Mouse (Mus musculus) heart, embryonic 14.5 days (tissue): ENCODE results near the gene Nfib. TPM values are rescaled to one million over a fixed set of nuclear protein-coding genes. Genes with fewer than 3 reads are reported as not detected.

Source experiments
- ATAC-seq: fragments of 200-750 bp; cut with Nextera tagmentation; 2 replicates; pipeline ENCODE4 v1.8.0; 2017; ENCODE audit warnings: low read depth, moderate TSS enrichment; ENCODE audit not compliant: insufficient number of reproducible peaks, insufficient read depth, low FRiP score
- H3K27ac ChIP-seq, 2 experiments: fragments of 200-500 bp in 1 of 2; fragments of 300-500 bp in 1 of 2; sonication (generic) in 1 of 2; replicated peaks in 1 of 2; 2 replicates each; pipeline ENCODE4 v1.5.1; 2012 to 2014; ENCODE audit warnings: low read depth in 2 of 2, low read length in 2 of 2, control low read depth in 1 of 2, mild to moderate bottlenecking in 1 of 2, mixed read lengths in 1 of 2; ENCODE audit not compliant: control insufficient read depth in 1 of 2, insufficient read depth in 1 of 2
- H3K27me3 ChIP-seq: fragments of 300-500 bp; sonication (generic); 2 replicates; pipeline ENCODE4 v1.6.1; 2014; ENCODE audit warnings: mild to moderate bottlenecking, low read length, control low read depth; ENCODE audit not compliant: control insufficient read depth, insufficient read depth
- H3K36me3 ChIP-seq: fragments of 300-500 bp; sonication (generic); 2 replicates; pipeline ENCODE4 v1.6.1; 2014; ENCODE audit warnings: mild to moderate bottlenecking, control low read depth, low read length, mixed read lengths; ENCODE audit not compliant: control insufficient read depth, insufficient read depth
- H3K4me1 ChIP-seq, 2 experiments: fragments of 200-500 bp in 1 of 2; fragments of 300-500 bp in 1 of 2; sonication (generic) in 1 of 2; 2 replicates each; pipeline ENCODE4 v1.6.1; 2012 to 2014; ENCODE audit warnings: low read length in 2 of 2, control low read depth in 1 of 2, mixed read lengths in 1 of 2; ENCODE audit not compliant: control insufficient read depth in 2 of 2, insufficient read depth in 2 of 2
- H3K4me2 ChIP-seq: fragments of 300-500 bp; sonication (generic); 2 replicates; pipeline ENCODE4 v1.6.1; 2014; ENCODE audit warnings: mild to moderate bottlenecking, low read length
- H3K4me3 ChIP-seq, 2 experiments: fragments of 200-500 bp in 1 of 2; fragments of 300-500 bp in 1 of 2; sonication (generic) in 1 of 2; 2 replicates each; pipeline ENCODE4 v1.5.1; 2012 to 2014; ENCODE audit warnings: low read length in 2 of 2, mild to moderate bottlenecking in 2 of 2, control low read depth in 1 of 2, low read depth in 1 of 2, moderate library complexity in 1 of 2; ENCODE audit not compliant: control insufficient read depth in 1 of 2, insufficient read depth in 1 of 2
- H3K9ac ChIP-seq: fragments of 300-500 bp; sonication (generic); 2 replicates; pipeline ENCODE4 v1.6.1; 2014; ENCODE audit warnings: mild to moderate bottlenecking, low read length
- H3K9me3 ChIP-seq: fragments of 300-500 bp; sonication (generic); 2 replicates; pipeline ENCODE4 v1.6.1; 2016; ENCODE audit warnings: low read length, control low read depth; ENCODE audit not compliant: control insufficient read depth
- WGBS: fragments of 180-500 bp; shearing (Covaris S2); extraction: QIAGEN DNeasy Blood & Tissue Kit; methylation state at CpG from one replicate; pipeline ENCODE4 v1.1.7; 2014; 5-methylcytosine and 5-hydroxymethylcytosine counted together
- polyA plus RNA-seq: library from polyadenylated mRNA; unstranded; fragments of >200 nt; fragmentation: Nextera tagmentation; extraction: Ambion mirVana; gene quantifications from 2 replicates; pipeline ENCODE4 v1.2.1, GENCODE M21; 2014

Nfib gene
- polyA plus RNA-seq, 1 experiment from 2014 or later = 79.8 TPM

GRCm38 (mm10) chr4:82605034-82605784, 100.3 kb downstream of the Nfib start:
- WGBS = 83% methylated on average over 14 of the region's 14 CpGs
- Histone ChIP-seq H3K36me3 (no peaks in the 10 kb centered on the region), H3K4me3 (no peak overlapping the region), H3K9ac (no peak overlapping the region), H3K9me3 (peaks cover 7% of the 10 kb centered on the region; the same call in 1 of the 2 replicates), H3K27ac (no peak overlapping the region), H3K4me2 (no peak overlapping the region), H3K4me1 (peaks cover 4 to 6% of the 10 kb centered on the region in 2 experiments; a peak in 2 of 4 replicates), H3K27me3 (no peaks in the 10 kb centered on the region)
- ATAC-seq = no peak

- no peak for ATAC-seq
- no peak overlapping the region for H3K4me2 ChIP-seq
- H3K36me3 ChIP-seq = no peaks in the 10 kb centered on the region
- H3K4me1 ChIP-seq = peaks cover 1 to 4% of the 10 kb centered on the region in 2 experiments; a peak in 2 of 4 replicates
- no peak overlapping the region for H3K27ac ChIP-seq
- H3K9ac ChIP-seq = no peak overlapping the region
- H3K9me3 ChIP-seq = peaks cover 7% of the 10 kb centered on the region; the same call in 1 of the 2 replicates
- 54% methylated on average over 4 of the region's 4 CpGs for WGBS
- H3K4me3 ChIP-seq = no peak overlapping the region
- no peaks in the 10 kb centered on the region for H3K27me3 ChIP-seq
Observed at GRCm38 (mm10) chr4:82604501-82604900, 101.0 kb downstream of the Nfib start.

GRCm38 (mm10) chr4:82600636-82601035, 104.9 kb downstream of the Nfib start:
- Histone ChIP-seq H3K4me3 (no peak overlapping the region), H3K4me2 (no peak overlapping the region), H3K36me3 (no peaks in the 10 kb centered on the region), H3K27ac (no peak overlapping the region), H3K9me3 (peaks cover 7% of the 10 kb centered on the region; the same call in 1 of the 2 replicates), H3K4me1 (peaks cover 11 to 18% of the 10 kb centered on the region in 2 experiments), H3K9ac (no peak overlapping the region), H3K27me3 (no peaks in the 10 kb centered on the region)
- WGBS = 90% methylated on average over 1 of the region's 1 CpGs
- no peak for ATAC-seq

GRCm38 (mm10) chr4:82598436-82598835, 107.1 kb downstream of the Nfib start:
- no peak overlapping the region for H3K9ac ChIP-seq
- no peaks in the 10 kb centered on the region for H3K27me3 ChIP-seq
- H3K9me3 ChIP-seq = peaks cover 7% of the 10 kb centered on the region; the same call in 1 of the 2 replicates
- H3K27ac ChIP-seq = no peak overlapping the region; a peak in 1 of 4 replicates
- H3K36me3 ChIP-seq = no peaks in the 10 kb centered on the region
- no peak overlapping the region for H3K4me2 ChIP-seq
- H3K4me1 ChIP-seq = peaks cover 13 to 29% of the 10 kb centered on the region in 2 experiments
- ATAC-seq = no peak
- WGBS = 26% methylated on average over 4 of the region's 4 CpGs
- H3K4me3 ChIP-seq = no peak overlapping the region

GRCm38 (mm10) chr4:82593681-82594666, 111.6 kb downstream of the Nfib start:
- no peak overlapping the region for H3K4me2 ChIP-seq
- WGBS = 28% methylated on average over 10 of the region's 10 CpGs
- peaks cover 15 to 45% of the 10 kb centered on the region in 2 experiments for H3K4me1 ChIP-seq
- H3K27me3 ChIP-seq = no peaks in the 10 kb centered on the region
- H3K36me3 ChIP-seq = no peaks in the 10 kb centered on the region
- no peak overlapping the region for H3K9ac ChIP-seq
- no peaks in the 10 kb centered on the region for H3K9me3 ChIP-seq
- no peak overlapping the region for H3K4me3 ChIP-seq
- no peak for ATAC-seq
- peak overlapping the region; percentile 6 to 37; a peak in 1 of 4 replicates for H3K27ac ChIP-seq

- WGBS = 42% methylated on average over 7 of the region's 7 CpGs
- no peaks in the 10 kb centered on the region for H3K36me3 ChIP-seq
- no peak overlapping the region for H3K4me3 ChIP-seq
- peaks cover 8 to 34% of the 10 kb centered on the region in 2 experiments; a peak in 3 of 4 replicates for H3K4me1 ChIP-seq
- peak overlapping the region in 1 of 2 experiments; percentile 8; a peak in 2 of 4 replicates for H3K27ac ChIP-seq
- no peaks in the 10 kb centered on the region for H3K27me3 ChIP-seq
- H3K4me2 ChIP-seq = peak overlapping the region; percentile 16; the same call in 1 of the 2 replicates
- H3K9me3 ChIP-seq = no peaks in the 10 kb centered on the region
- no peak overlapping the region; the same call in 1 of the 2 replicates for H3K9ac ChIP-seq
- ATAC-seq = no peak
Observed at GRCm38 (mm10) chr4:82592086-82593030, 113.2 kb downstream of the Nfib start.
